Mouse (Mus musculus) erythroblast, embryonic 14.5 days (primary cell): ENCODE data around the gene Kdm1b. TPM values are rescaled to one million over a fixed set of nuclear protein-coding genes. Genes with fewer than 3 reads are reported as not detected.

Experiments used
- H3K27me3 ChIP-seq: 2 replicates; pipeline ENCODE4 v1.6.1; 2012; ENCODE audit warnings: inconsistent platforms; ENCODE audit not compliant: control insufficient read depth
- H3K36me3 ChIP-seq: 2 replicates; pipeline ENCODE4 v1.6.1; 2012; ENCODE audit warnings: mild to moderate bottlenecking, inconsistent platforms; ENCODE audit not compliant: control insufficient read depth
- H3K4me1 ChIP-seq: 2 replicates; pipeline ENCODE4 v1.6.1; 2012; ENCODE audit warnings: inconsistent platforms; ENCODE audit not compliant: control insufficient read depth
- H3K4me3 ChIP-seq: replicated peaks from 2 replicates; pipeline ENCODE3; 2012; ENCODE audit warnings: moderate library complexity, mild to moderate bottlenecking, inconsistent platforms
- H3K9me3 ChIP-seq: 2 replicates; pipeline ENCODE4 v1.6.1; 2012; ENCODE audit warnings: low read length, inconsistent platforms, mixed read lengths; ENCODE audit not compliant: control insufficient read depth
- GATA1 ChIP-seq: IDR thresholded peaks from 2 replicates; pipeline ENCODE4 v1.6.1; 2012; ENCODE audit warnings: low read length, inconsistent platforms, mixed read lengths
- TAL1 ChIP-seq: IDR thresholded peaks from 3 replicates; pipeline ENCODE4 v1.6.1; 2012; ENCODE audit warnings: low read length, inconsistent platforms, mixed read lengths
- polyA plus RNA-seq: library from polyadenylated mRNA; stranded (reverse); fragments of >175 nt; gene quantifications from 2 replicates; pipeline ENCODE4 v1.2.3, GENCODE M21; 2012

Gene Kdm1b
- polyA plus RNA-seq, 1 experiment = 0.04 TPM

GRCm38 (mm10) chr13:47112924-47113323 lies 69.6 kb downstream of the Kdm1b start:
- H3K4me1 ChIP-seq = peaks cover 96% of the 10 kb centered on the region
- H3K36me3 ChIP-seq = peaks cover 48% of the 10 kb centered on the region
- TF ChIP-seq TAL1 (peak; percentile 92), GATA1 (peak; percentile 71)
- peak overlapping the region; percentile 59 for H3K4me3 ChIP-seq
- no peaks in the 10 kb centered on the region for H3K27me3 ChIP-seq
- no peaks in the 10 kb centered on the region for H3K9me3 ChIP-seq

- Histone ChIP-seq H3K4me3 (peak overlapping the region; percentile 40), H3K36me3 (peaks cover 28% of the 10 kb centered on the region), H3K9me3 (peaks cover 2% of the 10 kb centered on the region; the same call in 1 of the 2 replicates), H3K4me1 (peaks cover 88% of the 10 kb centered on the region), H3K27me3 (peaks cover 13% of the 10 kb centered on the region)
- no peak; the same call in 1 of the 3 replicates for TF ChIP-seq TAL1
- TF ChIP-seq GATA1 = peak; percentile 43
These were observed 72.7 kb downstream of the Kdm1b start for GRCm38 (mm10) chr13:47116000-47116399.

GRCm38 (mm10) chr13:47121333-47121889 lies 78.1 kb downstream of the Kdm1b start:
- TF ChIP-seq TAL1 (no peak), GATA1 (no peak)
- peaks cover 2% of the 10 kb centered on the region for H3K9me3 ChIP-seq
- peaks cover 70% of the 10 kb centered on the region for H3K4me1 ChIP-seq
- peak overlapping the region; percentile 84 for H3K4me3 ChIP-seq
- peaks cover 63% of the 10 kb centered on the region for H3K27me3 ChIP-seq
- H3K36me3 ChIP-seq = peaks cover 16% of the 10 kb centered on the region

GRCm38 (mm10) chr13:47122537-47123430 lies 79.5 kb downstream of the Kdm1b start, which contains the start of gene Rnf144b:
Gene Rnf144b, plus strand, starts transcription at chr13:47122656.
- H3K4me3 ChIP-seq = peak within 1 kb of the TSS; percentile 84
- TF ChIP-seq GATA1 (no peak), TAL1 (no peak)
- peaks cover 2% of the 10 kb centered on the region for H3K9me3 ChIP-seq
- H3K27me3 ChIP-seq = peaks cover 67% of the 10 kb centered on the region
- H3K36me3 ChIP-seq = peaks cover 13% of the 10 kb centered on the region
- H3K4me1 ChIP-seq = peaks cover 59% of the 10 kb centered on the region

GRCm38 (mm10) chr13:47124449-47124848 lies 81.2 kb downstream of the Kdm1b start:
- Histone ChIP-seq H3K4me1 (peaks cover 59% of the 10 kb centered on the region), H3K4me3 (no peak overlapping the region), H3K27me3 (peaks cover 72% of the 10 kb centered on the region), H3K9me3 (no peaks in the 10 kb centered on the region; the same call in 1 of the 2 replicates), H3K36me3 (peaks cover 10% of the 10 kb centered on the region)
- TF ChIP-seq GATA1 = no peak

GRCm38 (mm10) chr13:47124986-47125385 lies 81.7 kb downstream of the Kdm1b start:
- Histone ChIP-seq H3K4me1 (peaks cover 53% of the 10 kb centered on the region), H3K36me3 (peaks cover 10% of the 10 kb centered on the region), H3K9me3 (no peaks in the 10 kb centered on the region; the same call in 1 of the 2 replicates), H3K27me3 (peaks cover 67% of the 10 kb centered on the region), H3K4me3 (no peak overlapping the region)
- TF ChIP-seq TAL1 (no peak), GATA1 (no peak)

GRCm38 (mm10) chr13:47125595-47125994 lies 82.3 kb downstream of the Kdm1b start:
- H3K4me1 ChIP-seq = peaks cover 49% of the 10 kb centered on the region
- H3K27me3 ChIP-seq = peaks cover 63% of the 10 kb centered on the region
- no peaks in the 10 kb centered on the region; the same call in 1 of the 2 replicates for H3K9me3 ChIP-seq
- H3K36me3 ChIP-seq = peaks cover 14% of the 10 kb centered on the region
- no peak overlapping the region for H3K4me3 ChIP-seq
- TF ChIP-seq GATA1 = no peak
- no peak for TF ChIP-seq TAL1

GRCm38 (mm10) chr13:47129090-47129489 lies 85.8 kb downstream of the Kdm1b start:
- peaks cover 38% of the 10 kb centered on the region for H3K36me3 ChIP-seq
- H3K27me3 ChIP-seq = peaks cover 28% of the 10 kb centered on the region
- no peak for TF ChIP-seq TAL1
- no peak for TF ChIP-seq GATA1
- H3K4me3 ChIP-seq = no peak overlapping the region
- H3K9me3 ChIP-seq = peaks cover 7% of the 10 kb centered on the region; the same call in 1 of the 2 replicates
- H3K4me1 ChIP-seq = peaks cover 21% of the 10 kb centered on the region

GRCm38 (mm10) chr13:47133058-47133457 lies 89.8 kb downstream of the Kdm1b start:
- Histone ChIP-seq H3K4me1 (peaks cover 12% of the 10 kb centered on the region), H3K27me3 (peaks cover 6% of the 10 kb centered on the region), H3K9me3 (peaks cover 10% of the 10 kb centered on the region; the same call in 1 of the 2 replicates), H3K4me3 (no peak overlapping the region), H3K36me3 (peaks cover 41% of the 10 kb centered on the region)
- TF ChIP-seq GATA1 (no peak), TAL1 (no peak)
